ENCODE assay signal across 9 mouse cellular contexts in the genomic region with DNA sequence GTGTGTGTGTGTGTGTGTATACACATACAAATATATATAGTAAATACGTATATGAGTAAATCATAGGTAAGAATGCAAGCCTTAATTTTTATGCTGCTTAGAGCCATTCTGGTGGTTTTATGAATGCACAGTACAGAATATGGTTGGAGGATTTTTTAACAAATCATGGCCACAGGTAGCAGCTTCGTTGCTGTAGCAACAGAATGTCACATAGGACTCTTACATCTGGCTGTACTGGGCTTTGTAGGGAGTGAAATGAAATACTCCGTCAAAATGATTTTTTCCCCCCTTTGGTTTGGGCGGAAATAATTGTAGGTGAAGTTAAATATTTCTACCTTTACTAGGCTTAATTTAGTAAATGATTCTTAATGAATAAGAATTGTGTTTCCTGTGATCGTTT. TPM values are rescaled to one million over a fixed set of nuclear protein-coding genes. Genes with fewer than 3 reads are reported as not detected.
DNase-seq lines count a peak whose midpoint lies in the region; ATAC-seq and TF ChIP-seq lines count a peak whose summit lies in the region.
"Had no signal": no experiment of that assay in that cellular context is flagged by ENCODE, and none has a peak within 500 bp of the region (broad histone marks: within the 10 kb centered on the region; RNA-seq: fewer than 3 reads in every experiment).

No protein-coding gene starts in this region.

- peaks cover 45% of the 10 kb centered on the region for H3K36me3 ChIP-seq in forebrain, embryonic 10.5 days (replicated peaks)
- H3K36me3 ChIP-seq in hindbrain, embryonic 11.5 days (ENCODE audit: control insufficient read depth, insufficient read depth, low read length), result no peaks in the 10 kb centered on the region
- H3K36me3 ChIP-seq in midbrain, embryonic 14.5 days (ENCODE audit: control insufficient read depth, insufficient read depth, low read length), result no peaks in the 10 kb centered on the region

- no peaks in the 10 kb centered on the region for H3K9me3 ChIP-seq in forebrain, embryonic 10.5 days
- H3K9me3 ChIP-seq in hindbrain, embryonic 11.5 days (ENCODE audit: control insufficient read depth, low read length), result no peaks in the 10 kb centered on the region
- no peaks in the 10 kb centered on the region for H3K9me3 ChIP-seq in midbrain, embryonic 14.5 days (ENCODE audit: control insufficient read depth, low read length)

- H3K4me3 ChIP-seq in left cerebral cortex, adult 2 months, result peak overlapping the region; percentile 93
- H3K4me3 ChIP-seq in forebrain, embryonic 10.5 days, result peak overlapping the region; percentile 87
- H3K4me3 ChIP-seq in hindbrain, embryonic 11.5 days (ENCODE audit: low read depth, low read length), result peak overlapping the region; percentile 61
- peak overlapping the region; percentile 82 for H3K4me3 ChIP-seq in midbrain, embryonic 14.5 days (replicated peaks; ENCODE audit: low read depth, low read length)

- H3K27me3 ChIP-seq in forebrain, embryonic 10.5 days (ENCODE audit: poor library complexity, severe bottlenecking), result 0 out of 2 replicates have a peak, but pooled peaks cover 12% of the 10 kb centered on the region
- no peaks in the 10 kb centered on the region for H3K27me3 ChIP-seq in hindbrain, embryonic 11.5 days (ENCODE audit: control insufficient read depth, insufficient read depth, low read length)
- H3K27me3 ChIP-seq in midbrain, embryonic 14.5 days (ENCODE audit: control insufficient read depth, insufficient read depth, low read length), result no peaks in the 10 kb centered on the region

- peaks cover 76% of the 10 kb centered on the region for H3K4me1 ChIP-seq in forebrain, embryonic 10.5 days
- no peaks in the 10 kb centered on the region for H3K4me1 ChIP-seq in hindbrain, embryonic 11.5 days (replicated peaks; ENCODE audit: control insufficient read depth, insufficient read depth, low read length)
- peaks cover 41% of the 10 kb centered on the region for H3K4me1 ChIP-seq in midbrain, embryonic 14.5 days (ENCODE audit: control insufficient read depth, insufficient read depth, low read length)

- no peak for DNase-seq in left cerebral cortex, adult 2 months (ENCODE audit: extremely low spot score in 1 of 2, low spot score in 2 of 2)
- DNase-seq in left cerebral cortex, postnatal 25 days (ENCODE audit: low spot score in 2 of 2), result no peak
- no peak for DNase-seq in forebrain, embryonic 10.5 days (ENCODE audit: extremely low spot score, low spot score)
- no peak for DNase-seq in hindbrain, embryonic 11.5 days (ENCODE audit: low spot score)
- peak; percentile 66 for DNase-seq in midbrain, embryonic 14.5 days
- DNase-seq in retina, postnatal 1 day, result no peak
- no peak for DNase-seq in cerebellum, adult 9-10 months
- DNase-seq: gastrocnemius, postnatal 14 days had no signal

- TF ChIP-seq CTCF in left cerebral cortex, adult 2 months (IDR thresholded peaks at IDR 0.05), result no peak

- intact Hi-C loops in left cerebral cortex, adult 2 months (cut with DNase I), result no loop called here
- intact Hi-C loops in left cerebral cortex, postnatal 25 days (cut with DNase I), result loop anchor here (10.0 kb wide), 1 partner anchor 148 kb away; no protein-coding TSS in a partner anchor

- no peak for ATAC-seq in hindbrain, embryonic 11.5 days (ENCODE audit: low FRiP score)
- ATAC-seq in midbrain, embryonic 14.5 days (ENCODE audit: low FRiP score, low TSS enrichment), result no peak
- ATAC-seq in granulocyte monocyte progenitor cell, adult 5-6 weeks (replicated peaks; ENCODE audit: poor library complexity, severe bottlenecking), result no peak

- H3K4me2 ChIP-seq in hindbrain, embryonic 11.5 days (replicated peaks; ENCODE audit: low read depth, low read length), result peak overlapping the region; percentile 44
- peak overlapping the region; percentile 91 for H3K4me2 ChIP-seq in midbrain, embryonic 14.5 days (ENCODE audit: low read length)

- 84% methylated on average over 5 of the region's 5 CpGs for WGBS in forebrain, embryonic 10.5 days
- WGBS in hindbrain, embryonic 11.5 days, result 72% methylated on average over 5 of the region's 5 CpGs
- 62% methylated on average over 5 of the region's 5 CpGs for WGBS in midbrain, embryonic 14.5 days

- no peak overlapping the region for H3K27ac ChIP-seq in left cerebral cortex, adult 2 months
- no peak overlapping the region for H3K27ac ChIP-seq in forebrain, embryonic 10.5 days
- no peak overlapping the region for H3K27ac ChIP-seq in hindbrain, embryonic 11.5 days (ENCODE audit: low read depth, low read length)
- H3K27ac ChIP-seq in midbrain, embryonic 14.5 days (replicated peaks; ENCODE audit: low read depth, low read length), result no peak overlapping the region

- no peak overlapping the region; the same call in 1 of the 2 replicates for H3K9ac ChIP-seq in hindbrain, embryonic 11.5 days (ENCODE audit: low read depth, low read length)
- peak overlapping the region; percentile 81; the same call in 1 of the 2 replicates for H3K9ac ChIP-seq in midbrain, embryonic 14.5 days (replicated peaks; ENCODE audit: low read length)

RNA-seq across cellular contexts. Expression of gene Sh3rf1, which starts 3.0 kb away (rescaled TPM):
- total RNA-seq in left cerebral cortex, adult 2 months (2021), result 10 to 100 TPM; 37.5 to 40.7 TPM
- 10 to 100 TPM; 36.8 to 39.8 TPM for total RNA-seq in left cerebral cortex, postnatal 25 days (2021)
- polyA plus RNA-seq in forebrain, embryonic 10.5 days (2016; fragmentation: Nextera tagmentation; extraction: Ambion mirVana), result 18.1 and 18.2 TPM in 2 replicates
- polyA plus RNA-seq in hindbrain, embryonic 11.5 days (2014; fragmentation: Nextera tagmentation; extraction: Ambion mirVana), result 24.0 and 25.3 TPM in 2 replicates
- 32.2 and 38.4 TPM in 2 replicates for polyA plus RNA-seq in midbrain, embryonic 14.5 days (2014; fragmentation: Nextera tagmentation; extraction: Ambion mirVana)
- total RNA-seq in granulocyte monocyte progenitor cell, adult 5-6 weeks (2014; fragmentation: Nextera tagmentation), result 2.1 and 3.9 TPM in 2 replicates
- 2.0 and 2.2 TPM in 2 replicates for total RNA-seq in granulocyte monocyte progenitor cell, adult 5-6 weeks (2017)

Comparison
In these comparisons a context has a peak if more than half of its experiments do, and no peak if none do; other contexts are left out.
1. RNA of gene Sh3rf1, which starts 3.0 kb away (total RNA-seq): 37.5 to 40.7 TPM in left cerebral cortex, adult 2 months and 36.8 to 39.8 TPM in left cerebral cortex, postnatal 25 days; 2.0 to 3.9 TPM in granulocyte monocyte progenitor cell, adult 5-6 weeks; every median in the first group is over 4 times any median in the second.
2. Peak in every context shown above with its lines, with median percentiles within 50 percentile points of each other: H3K4me3 ChIP-seq.